Mouse (Mus musculus) ovary, postnatal 14 days (tissue): ENCODE data around the gene Lmod3.
A peak's percentile ranks its signal among the peaks of the same experiment; 100 is the strongest.

Experiments used
- DNase-seq: peaks from one replicate; pipeline ENCODE4 v3.0.0; 2022; ENCODE audit warnings: low spot score

The Lmod3 gene

GRCm38 (mm10) chr6:97226083-97226491, 26.5 kb downstream of the Lmod3 start:
- DNase-seq, result no peak

DNA sequence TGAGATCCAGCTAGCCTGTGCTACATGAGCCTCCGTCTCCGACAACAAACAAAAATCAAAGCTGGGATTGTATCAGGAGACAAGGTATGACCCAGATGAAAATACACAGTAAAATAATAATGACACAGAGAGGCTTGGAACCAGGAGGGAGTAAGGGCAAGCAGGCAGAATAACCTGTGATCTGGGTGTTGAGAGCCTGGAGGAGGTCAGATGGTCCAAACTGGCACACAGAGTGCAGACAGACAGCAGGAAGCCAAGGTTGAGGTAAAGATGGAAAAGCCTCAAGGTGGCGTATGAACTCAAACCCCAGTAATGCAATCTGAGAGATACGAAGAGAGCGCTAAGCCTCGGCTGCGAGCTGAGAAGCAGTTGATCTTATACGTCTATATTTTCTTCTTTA, 28.1 kb downstream of the Lmod3 start:
- DNase-seq, result no peak

GRCm38 (mm10) chr6:97223566-97223965, 29.0 kb downstream of the Lmod3 start:
- no peak for DNase-seq

GRCm38 (mm10) chr6:97222931-97223467, 29.6 kb downstream of the Lmod3 start:
- no peak for DNase-seq

- DNase-seq, result no peak
These were observed 30.2 kb downstream of the Lmod3 start for GRCm38 (mm10) chr6:97222321-97222720.

GRCm38 (mm10) chr6:97221205-97222025, 31.1 kb downstream of the Lmod3 start:
- DNase-seq, result no peak

DNA sequence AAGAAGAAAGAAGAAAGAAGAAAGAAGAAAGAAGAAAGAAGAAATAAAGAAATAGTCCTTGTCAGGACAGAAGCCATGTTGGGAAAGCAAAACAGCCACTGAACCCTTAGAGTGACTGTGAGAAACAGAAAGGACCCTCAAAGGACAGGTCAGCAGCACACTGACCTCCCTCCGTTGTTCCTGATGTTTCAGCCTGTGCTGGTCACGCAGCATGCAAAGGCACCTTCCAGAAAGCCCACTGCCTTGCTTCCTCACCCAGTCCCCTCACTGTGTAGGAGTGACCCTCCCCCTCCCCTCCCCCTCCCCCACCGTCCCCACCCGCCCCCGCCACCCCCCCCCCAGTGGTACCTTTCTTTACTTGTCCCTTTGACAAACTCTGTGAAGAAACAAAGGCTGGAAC, 31.9 kb downstream of the Lmod3 start:
- DNase-seq, result no peak

DNA sequence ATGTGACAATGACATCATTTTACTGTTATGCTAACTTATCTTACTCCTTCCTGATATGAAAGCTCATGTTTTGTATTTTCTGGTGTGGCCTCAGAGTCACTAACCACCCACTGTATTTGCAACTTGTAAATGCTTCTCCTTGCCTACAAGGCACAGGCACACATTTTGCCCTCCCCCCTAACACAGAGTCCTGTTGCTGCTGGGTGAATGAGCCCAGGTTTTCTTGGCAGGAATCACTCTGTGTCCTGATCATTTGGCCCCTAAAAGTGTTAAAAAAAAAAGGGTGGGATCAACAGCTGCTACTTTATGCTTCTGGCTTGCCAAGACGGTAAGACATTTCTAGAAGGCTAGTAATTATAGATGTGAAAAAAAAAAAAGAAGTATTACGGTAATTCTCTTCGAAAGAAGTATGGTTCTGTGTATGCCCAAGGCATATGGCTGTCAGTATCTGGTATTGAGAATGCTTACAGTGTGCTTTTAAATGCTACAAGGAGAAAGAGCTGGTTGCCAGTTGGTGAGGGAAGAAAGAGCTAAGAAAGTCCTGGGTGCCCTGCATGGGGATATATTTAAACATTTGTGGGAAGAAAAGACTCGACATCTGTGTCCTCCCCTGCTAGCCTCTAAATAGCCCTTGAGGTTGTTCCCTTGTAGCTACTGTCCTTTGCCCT, 36.3 kb downstream of the Lmod3 start:
- no peak for DNase-seq

- DNase-seq, result no peak
These were observed 40.6 kb downstream of the Lmod3 start for GRCm38 (mm10) chr6:97211981-97212380.

DNA sequence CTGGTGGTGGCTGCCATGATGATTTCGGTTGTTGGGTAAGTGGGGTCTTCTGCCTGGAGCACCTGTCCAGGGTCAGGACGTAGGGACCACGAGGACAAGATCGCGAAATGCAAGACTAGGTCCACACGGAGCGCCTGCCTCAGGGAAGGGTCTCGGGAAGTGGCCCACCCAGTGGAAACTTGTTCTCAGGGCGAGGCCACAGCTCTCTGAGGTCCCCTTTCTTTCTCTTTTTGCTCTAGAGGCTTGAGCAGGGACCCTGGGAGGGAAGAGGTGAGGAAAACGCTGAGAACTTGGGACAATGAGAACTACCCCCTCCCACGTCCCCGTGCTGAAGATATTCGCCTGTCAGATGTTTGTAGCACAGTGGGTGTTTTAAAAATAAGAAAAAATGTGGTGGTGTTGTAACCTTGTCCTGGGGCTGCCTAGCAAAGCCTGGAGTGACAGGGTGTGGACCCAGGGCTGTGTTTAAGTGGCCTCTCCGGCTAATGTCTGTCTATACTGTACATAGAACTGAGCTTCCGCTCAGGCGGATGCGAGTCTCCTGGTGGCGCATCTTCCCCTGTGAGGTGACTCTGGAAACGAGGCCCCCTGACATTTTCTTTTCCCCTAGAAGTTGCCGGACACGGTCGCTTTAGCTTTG, 41.5 kb downstream of the Lmod3 start:
- no peak for DNase-seq

DNA sequence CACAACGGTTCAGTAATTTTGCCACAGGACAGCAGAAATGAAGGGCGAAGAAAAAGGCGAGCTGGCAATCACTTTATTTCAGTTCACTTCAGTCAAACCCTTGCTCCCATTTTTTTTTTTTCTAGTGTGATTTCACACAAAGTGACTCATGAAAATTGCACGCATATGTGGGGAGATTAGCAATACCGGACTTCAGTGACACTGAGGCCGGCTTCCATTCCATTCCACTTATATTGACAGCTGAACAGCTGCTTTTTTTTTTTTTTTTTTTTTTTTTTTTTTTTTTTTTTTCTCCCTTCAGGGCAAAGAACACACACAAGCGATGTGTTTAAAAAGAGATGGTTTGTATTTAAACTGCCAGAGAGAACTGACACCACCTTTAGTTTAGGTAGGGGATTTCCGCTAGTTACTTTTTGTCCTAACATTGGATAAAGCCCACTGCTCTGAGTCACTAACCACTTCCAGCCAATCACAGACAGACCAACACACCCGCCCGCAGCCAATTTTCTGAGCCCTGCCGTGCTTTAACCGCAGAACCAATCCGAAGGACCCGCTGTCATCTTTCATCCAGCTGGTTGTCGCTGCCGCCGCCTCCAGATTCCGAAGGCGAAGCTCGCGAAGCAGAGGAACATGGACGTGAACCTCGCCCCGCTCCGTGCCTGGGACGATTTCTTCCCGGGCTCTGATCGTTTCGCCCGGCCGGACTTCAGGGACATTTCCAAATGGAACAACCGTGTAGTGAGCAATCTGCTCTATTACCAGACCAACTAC, 42.2 kb downstream of the Lmod3 start, which contains the start of gene Arl6ip5:
Gene Arl6ip5 (plus strand): TSS at position 499 of the 771 bp plus-strand sequence.
- DNase-seq, result peak; percentile 66

GRCm38 (mm10) chr6:97209751-97210150, 42.8 kb downstream of the Lmod3 start:
- DNase-seq, result no peak

DNA sequence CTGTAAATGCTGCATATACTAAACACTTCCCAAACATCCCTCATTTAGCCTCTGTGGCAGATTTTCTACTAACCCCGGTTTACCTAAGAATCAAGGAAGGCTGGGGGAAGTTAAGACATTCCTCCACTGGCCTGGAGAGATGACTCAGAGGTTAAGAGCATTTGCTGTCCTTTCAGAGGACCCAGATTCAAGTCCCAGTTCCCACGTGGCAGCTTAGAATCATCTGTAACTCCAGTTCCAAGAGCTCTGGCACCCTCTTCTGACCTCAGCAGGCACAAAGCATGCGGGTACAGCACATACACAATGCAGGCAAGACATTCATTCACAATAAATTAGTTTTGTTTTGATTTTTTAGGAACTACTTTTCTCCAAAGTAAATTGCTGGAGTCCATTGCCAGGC, 43.4 kb downstream of the Lmod3 start:
- DNase-seq, result no peak

GRCm38 (mm10) chr6:97208406-97208805, 44.2 kb downstream of the Lmod3 start:
- no peak for DNase-seq

GRCm38 (mm10) chr6:97207085-97207484, 45.5 kb downstream of the Lmod3 start:
- DNase-seq, result no peak

GRCm38 (mm10) chr6:97205439-97205885, 47.1 kb downstream of the Lmod3 start, which contains the start of gene Uba3:
Uba3 (minus strand) TSS chr6:97205647.
- peak; percentile 99 for DNase-seq

DNA sequence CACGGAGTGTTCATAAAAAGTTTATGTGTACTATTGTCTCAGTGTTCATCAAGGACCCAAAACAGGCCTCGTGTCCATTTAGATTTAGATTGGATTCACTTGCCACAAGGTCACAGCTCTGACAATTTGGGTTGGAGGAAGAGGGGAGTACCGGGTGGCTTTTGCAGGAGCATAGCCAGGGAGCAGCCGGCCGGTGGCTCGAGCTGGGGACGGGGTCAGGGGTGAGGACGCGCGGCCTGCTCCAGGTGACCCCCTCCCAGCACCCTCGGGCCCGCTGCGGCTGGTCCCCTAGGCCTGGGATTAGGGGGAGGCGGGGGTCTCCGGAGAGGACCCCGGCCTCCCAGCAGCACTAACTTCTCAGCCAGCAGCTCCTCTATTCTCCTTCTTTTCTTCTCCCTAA, 47.6 kb downstream of the Lmod3 start:
- peak; percentile 14 for DNase-seq

GRCm38 (mm10) chr6:97204252-97204869, 48.2 kb downstream of the Lmod3 start:
- DNase-seq, result no peak

DNA sequence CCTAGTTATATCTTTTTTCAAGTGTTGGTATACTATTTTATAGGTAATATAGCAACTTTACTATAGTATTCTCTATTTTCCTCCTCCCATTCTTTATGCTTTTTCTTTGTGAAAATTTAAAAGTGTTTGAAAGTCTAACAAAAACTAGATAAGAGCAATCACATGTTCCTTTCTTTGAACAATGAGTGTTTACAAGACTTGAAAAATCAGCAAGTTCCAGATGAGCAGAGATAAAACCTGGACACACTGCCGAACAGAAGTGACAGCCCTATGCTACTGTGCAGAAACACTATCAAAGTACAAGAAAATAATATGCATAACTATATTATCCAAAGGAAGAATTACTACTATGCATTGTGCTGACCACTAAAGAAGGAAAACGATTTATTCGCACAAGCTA, 50.1 kb downstream of the Lmod3 start:
- DNase-seq, result no peak

DNA sequence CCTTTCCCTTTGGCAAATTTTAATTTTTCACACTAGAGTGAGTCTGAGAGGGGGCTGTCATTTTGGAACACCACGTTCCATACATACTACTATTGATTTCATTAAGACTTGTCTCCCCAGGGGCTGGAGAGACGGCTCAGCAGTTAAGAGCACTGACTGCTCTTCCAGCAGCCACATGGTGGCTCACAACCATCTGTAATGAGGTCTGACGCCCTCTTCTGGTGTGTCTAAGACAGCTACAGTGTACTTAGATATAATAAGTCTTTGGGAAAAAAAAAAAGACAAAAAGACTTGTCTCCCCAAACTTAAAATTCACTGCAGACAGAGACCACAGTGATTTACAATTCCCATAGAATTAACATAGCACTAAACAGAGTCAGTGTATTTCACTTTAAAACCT, 52.1 kb downstream of the Lmod3 start:
- no peak for DNase-seq
